Mouse (Mus musculus): Measurements from ENCODE around the gene Nt5dc2.
A peak's percentile ranks its signal among the peaks of the same experiment; 100 is the strongest.

DNA sequence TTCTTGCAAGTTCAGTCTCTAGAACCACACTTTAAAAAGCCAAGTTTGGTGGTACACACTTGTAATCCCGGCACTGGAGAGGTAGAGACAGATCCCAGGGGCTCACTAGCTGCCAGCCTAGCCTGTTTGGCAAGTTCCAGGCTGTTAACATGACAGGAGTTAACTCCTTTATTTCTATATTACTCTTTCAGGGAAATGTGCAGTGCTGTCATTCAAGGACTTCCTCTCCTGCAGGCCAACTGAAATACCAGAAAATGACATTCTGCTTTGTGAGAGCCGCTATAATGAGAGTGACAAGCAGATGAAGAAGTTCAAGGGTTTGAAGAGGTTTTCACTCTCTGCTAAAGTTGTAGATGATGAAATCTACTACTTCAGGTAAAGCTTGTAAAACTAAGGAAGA is 25.7 kb upstream of the Nt5dc2 start:
- TF ChIP-seq CTCF (IDR thresholded peaks at IDR 0.05) (no peak), EP300 (IDR thresholded peaks at IDR 0.05) (peak; percentile 57; the same call in 1 of the 2 replicates)

Measured in lung, postnatal 0 days (tissue).